Mouse (Mus musculus) limb, embryonic 13.5 days (tissue): ENCODE results near the gene Ebf1. TPM values are rescaled to one million over a fixed set of nuclear protein-coding genes. Genes with fewer than 3 reads are reported as not detected.
A peak's percentile ranks its signal among the peaks of the same experiment; 100 is the strongest.

Source experiments
- ATAC-seq: fragments of 200-750 bp; cut with Nextera tagmentation; 2 replicates; pipeline ENCODE4 v1.8.0; 2017; ENCODE audit warnings: low read depth, moderate number of reproducible peaks, moderate TSS enrichment; ENCODE audit not compliant: low FRiP score
- H3K27ac ChIP-seq: fragments of 300-500 bp; sonication (generic); 2 replicates; pipeline ENCODE4 v1.5.1; 2015; ENCODE audit warnings: inconsistent platforms, mild to moderate bottlenecking, moderate library complexity
- H3K27me3 ChIP-seq: fragments of 300-500 bp; sonication (generic); 2 replicates; pipeline ENCODE4 v1.6.1; 2015; ENCODE audit warnings: mild to moderate bottlenecking, inconsistent platforms
- H3K36me3 ChIP-seq: fragments of 300-500 bp; sonication (generic); 2 replicates; pipeline ENCODE4 v1.6.1; 2015; ENCODE audit warnings: inconsistent platforms, mild to moderate bottlenecking, moderate library complexity
- H3K4me1 ChIP-seq: fragments of 300-500 bp; sonication (generic); 2 replicates; pipeline ENCODE4 v1.6.1; 2015; ENCODE audit warnings: inconsistent platforms
- H3K4me2 ChIP-seq: fragments of 300-500 bp; sonication (generic); replicated peaks from 2 replicates; pipeline ENCODE4 v1.6.1; 2015; ENCODE audit warnings: inconsistent platforms, mild to moderate bottlenecking, moderate library complexity
- H3K4me3 ChIP-seq: fragments of 300-500 bp; sonication (generic); 2 replicates; pipeline ENCODE4 v1.5.1; 2015; ENCODE audit warnings: moderate library complexity, mild to moderate bottlenecking, inconsistent platforms
- H3K9ac ChIP-seq: fragments of 300-500 bp; sonication (generic); 2 replicates; pipeline ENCODE4 v1.6.1; 2015; ENCODE audit warnings: mild to moderate bottlenecking, inconsistent platforms
- H3K9me3 ChIP-seq: fragments of 300-500 bp; sonication (generic); 2 replicates; pipeline ENCODE4 v1.6.1; 2016; ENCODE audit warnings: inconsistent platforms
- WGBS: fragments of 180-500 bp; shearing (Covaris S2); methylation state at CpG from one replicate; pipeline ENCODE4 v1.1.7; 2015; 5-methylcytosine and 5-hydroxymethylcytosine counted together
- polyA plus RNA-seq: library from polyadenylated mRNA; unstranded; fragments of >200 nt; fragmentation: Nextera tagmentation; extraction: Ambion mirVana; gene quantifications from 2 replicates; pipeline ENCODE4 v1.2.1, GENCODE M21; 2015

Gene Ebf1
- polyA plus RNA-seq, 1 experiment from 2014 or later, result 103 TPM

DNA sequence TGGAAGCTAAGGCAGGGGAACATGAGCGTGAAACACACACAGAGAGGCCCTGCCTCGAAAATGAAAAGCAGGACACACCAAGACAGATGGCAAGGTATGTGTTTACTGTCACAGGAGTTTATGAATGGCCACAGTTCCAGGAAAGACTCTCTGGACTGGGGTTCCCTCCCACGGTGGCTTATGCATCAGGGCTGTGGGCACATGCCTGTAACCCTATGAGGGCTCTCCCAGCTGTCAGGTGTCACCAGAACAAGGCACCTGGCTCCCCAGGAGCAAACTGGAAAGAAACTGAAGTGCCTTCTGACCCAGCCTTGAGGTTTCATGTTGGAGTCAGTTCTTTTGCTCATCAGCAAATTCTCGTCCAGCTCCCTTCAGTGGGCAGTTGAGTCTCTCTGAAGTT is 141.7 kb downstream of the Ebf1 start:
- H3K27ac ChIP-seq, result no peak overlapping the region
- 72% methylated on average over 4 of the region's 4 CpGs for whole genome bisulfite sequencing
- no peak overlapping the region for H3K9ac ChIP-seq
- H3K4me1 ChIP-seq, result peaks cover 23% of the 10 kb centered on the region
- H3K36me3 ChIP-seq, result no peaks in the 10 kb centered on the region
- H3K4me2 ChIP-seq, result no peak overlapping the region
- H3K27me3 ChIP-seq, result no peaks in the 10 kb centered on the region
- ATAC-seq, result no peak
- no peak overlapping the region for H3K4me3 ChIP-seq
- H3K9me3 ChIP-seq, result no peaks in the 10 kb centered on the region

DNA sequence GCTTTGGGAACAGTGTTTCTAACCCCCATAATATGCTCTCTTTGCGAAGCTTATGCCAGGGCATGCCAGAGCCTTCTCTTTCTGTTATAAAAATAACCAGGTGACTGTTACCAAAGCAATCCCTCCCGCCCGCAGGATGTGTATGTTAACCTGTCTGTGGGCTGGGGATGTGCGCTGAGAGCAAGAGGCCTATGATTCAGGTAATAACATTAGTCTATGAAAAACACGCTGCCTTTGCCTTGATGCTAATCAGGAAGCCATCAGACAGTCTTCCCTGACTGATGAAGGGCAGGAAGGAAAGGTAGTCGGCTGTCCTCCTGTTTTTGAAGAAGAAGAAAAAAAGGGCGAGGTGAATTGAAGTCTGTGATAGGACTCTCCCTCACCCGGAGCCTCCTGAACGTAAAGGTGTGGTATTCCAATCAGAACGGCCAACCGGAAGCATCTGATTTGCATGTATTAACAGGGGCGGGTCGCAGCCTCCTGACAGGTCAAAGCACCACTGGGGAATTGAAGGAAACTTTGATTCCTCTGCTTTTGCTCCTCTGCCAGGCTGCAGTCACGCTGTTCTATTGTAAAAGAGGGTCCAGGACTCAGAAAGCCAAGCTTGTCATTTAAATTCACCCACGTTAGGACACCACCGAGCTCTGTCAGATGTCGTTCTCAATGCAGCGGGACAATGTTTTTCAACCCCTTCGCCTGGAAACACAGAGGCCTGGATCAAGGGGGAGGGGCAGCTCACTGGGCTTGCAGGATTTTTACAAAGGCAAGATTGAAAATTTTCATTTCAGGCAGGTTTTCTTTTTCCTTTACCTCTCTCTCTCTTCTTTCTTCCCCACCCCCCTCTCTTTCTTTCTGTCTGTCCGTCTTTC is 144.2 kb downstream of the Ebf1 start:
- no peak for ATAC-seq
- 14% methylated on average over 20 of the region's 20 CpGs for WGBS
- no peaks in the 10 kb centered on the region for H3K9me3 ChIP-seq
- peak overlapping the region; percentile 31 for H3K4me2 ChIP-seq
- H3K36me3 ChIP-seq, result no peaks in the 10 kb centered on the region
- H3K27ac ChIP-seq, result no peak overlapping the region; the same call in 1 of the 2 replicates
- H3K27me3 ChIP-seq, result no peaks in the 10 kb centered on the region
- no peak overlapping the region; the same call in 1 of the 2 replicates for H3K9ac ChIP-seq
- H3K4me3 ChIP-seq, result no peak overlapping the region
- H3K4me1 ChIP-seq, result peaks cover 25% of the 10 kb centered on the region

GRCm38 (mm10) chr11:44763992-44764835 is 147.1 kb downstream of the Ebf1 start:
- H3K27me3 ChIP-seq, result no peaks in the 10 kb centered on the region
- no peak overlapping the region for H3K9ac ChIP-seq
- H3K4me2 ChIP-seq, result no peak overlapping the region
- H3K9me3 ChIP-seq, result no peaks in the 10 kb centered on the region
- 72% methylated on average over 7 of the region's 7 CpGs for WGBS
- H3K4me1 ChIP-seq, result peaks cover 21% of the 10 kb centered on the region
- H3K36me3 ChIP-seq, result no peaks in the 10 kb centered on the region
- no peak overlapping the region for H3K27ac ChIP-seq
- no peak for ATAC-seq
- H3K4me3 ChIP-seq, result no peak overlapping the region

DNA sequence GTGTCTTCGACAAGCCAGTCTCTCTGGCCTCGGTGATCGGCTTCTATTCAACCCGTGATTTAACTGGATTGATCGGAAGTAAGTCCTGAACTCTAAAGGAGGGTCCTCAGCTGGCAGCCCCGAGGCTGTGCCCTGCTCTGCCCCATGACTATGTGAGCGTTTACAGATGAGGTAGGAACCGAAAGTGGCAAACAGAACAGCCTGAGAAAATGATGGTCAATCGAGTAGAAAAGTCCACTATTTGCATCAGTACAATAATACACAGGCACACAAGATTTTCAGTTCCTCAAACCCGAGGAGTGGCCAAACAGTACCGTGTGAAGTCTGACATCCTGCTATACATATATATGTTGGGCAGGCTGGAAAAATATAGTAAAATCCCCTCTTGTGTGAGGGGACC is 147.9 kb downstream of the Ebf1 start:
- no peaks in the 10 kb centered on the region for H3K9me3 ChIP-seq
- peaks cover 21% of the 10 kb centered on the region for H3K4me1 ChIP-seq
- no peaks in the 10 kb centered on the region for H3K27me3 ChIP-seq
- no peaks in the 10 kb centered on the region for H3K36me3 ChIP-seq
- no peak overlapping the region for H3K4me3 ChIP-seq
- no peak overlapping the region for H3K9ac ChIP-seq
- no peak overlapping the region for H3K4me2 ChIP-seq
- no peak overlapping the region for H3K27ac ChIP-seq
- ATAC-seq, result no peak
- 83% methylated on average over 11 of the region's 11 CpGs for WGBS

- no peaks in the 10 kb centered on the region for H3K9me3 ChIP-seq
- H3K27ac ChIP-seq, result no peak overlapping the region
- H3K4me2 ChIP-seq, result no peak overlapping the region
- H3K9ac ChIP-seq, result no peak overlapping the region
- H3K36me3 ChIP-seq, result no peaks in the 10 kb centered on the region
- peaks cover 25% of the 10 kb centered on the region for H3K4me1 ChIP-seq
- H3K27me3 ChIP-seq, result no peaks in the 10 kb centered on the region
- ATAC-seq, result no peak; the same call in 1 of the 2 replicates
- H3K4me3 ChIP-seq, result no peak overlapping the region
- 15% methylated on average over 5 of the region's 5 CpGs for WGBS
Measured at GRCm38 (mm10) chr11:44766246-44766645, 149.1 kb downstream of the Ebf1 start.

GRCm38 (mm10) chr11:44767322-44767721 is 150.2 kb downstream of the Ebf1 start:
- Histone ChIP-seq H3K9ac (no peak overlapping the region), H3K27ac (no peak overlapping the region), H3K9me3 (no peaks in the 10 kb centered on the region), H3K36me3 (no peaks in the 10 kb centered on the region), H3K4me2 (no peak overlapping the region), H3K4me3 (no peak overlapping the region), H3K4me1 (peaks cover 15% of the 10 kb centered on the region), H3K27me3 (no peaks in the 10 kb centered on the region)
- 10% methylated on average over 3 of the region's 3 CpGs for WGBS
- no peak for ATAC-seq

- no peak overlapping the region for H3K4me3 ChIP-seq
- ATAC-seq, result no peak
- peaks cover 15% of the 10 kb centered on the region for H3K4me1 ChIP-seq
- WGBS, result 71% methylated on average over 5 of the region's 5 CpGs
- H3K9ac ChIP-seq, result no peak overlapping the region
- no peak overlapping the region for H3K4me2 ChIP-seq
- H3K9me3 ChIP-seq, result no peaks in the 10 kb centered on the region
- no peaks in the 10 kb centered on the region for H3K36me3 ChIP-seq
- H3K27me3 ChIP-seq, result no peaks in the 10 kb centered on the region
- no peak overlapping the region for H3K27ac ChIP-seq
Measured at GRCm38 (mm10) chr11:44768346-44768745, 151.2 kb downstream of the Ebf1 start.

DNA sequence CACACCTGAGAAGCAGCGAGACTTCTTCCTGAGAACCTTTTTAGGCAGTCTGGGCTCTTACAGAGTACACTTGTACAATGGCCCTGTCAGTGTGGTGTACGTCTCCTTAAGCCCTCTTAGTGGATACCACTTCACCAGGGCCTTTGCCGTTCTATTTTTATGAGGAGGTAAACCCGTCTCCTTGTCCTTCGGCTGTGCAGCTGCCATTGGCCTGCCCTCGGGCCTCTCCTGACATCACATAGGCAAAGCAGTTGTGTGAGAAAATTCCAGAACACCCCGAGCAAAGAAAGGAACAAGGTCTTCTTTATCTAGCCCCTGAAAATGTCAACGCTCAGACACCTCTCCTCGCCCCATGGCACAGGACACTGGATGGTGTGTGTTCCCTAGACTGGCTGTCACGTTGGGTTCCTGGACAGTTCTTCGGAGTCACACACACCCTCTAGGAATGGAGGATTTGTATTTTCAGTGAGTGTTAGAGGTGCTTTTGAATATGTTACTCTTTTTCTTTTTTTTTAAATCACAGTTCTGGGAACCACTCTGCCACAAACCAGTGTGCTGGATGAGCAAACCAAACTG is 154.0 kb downstream of the Ebf1 start:
- Histone ChIP-seq H3K9me3 (no peaks in the 10 kb centered on the region), H3K9ac (no peak overlapping the region), H3K36me3 (no peaks in the 10 kb centered on the region), H3K4me3 (no peak overlapping the region), H3K27ac (no peak overlapping the region), H3K4me1 (peaks cover 8% of the 10 kb centered on the region), H3K27me3 (no peaks in the 10 kb centered on the region), H3K4me2 (no peak overlapping the region)
- 62% methylated on average over 11 of the region's 11 CpGs for WGBS
- no peak for ATAC-seq

GRCm38 (mm10) chr11:44774411-44774810 is 157.3 kb downstream of the Ebf1 start:
- Histone ChIP-seq H3K9me3 (no peaks in the 10 kb centered on the region), H3K9ac (no peak overlapping the region), H3K27ac (no peak overlapping the region), H3K4me1 (peaks cover 13% of the 10 kb centered on the region), H3K27me3 (no peaks in the 10 kb centered on the region), H3K36me3 (no peaks in the 10 kb centered on the region), H3K4me3 (no peak overlapping the region), H3K4me2 (no peak overlapping the region)
- ATAC-seq, result no peak
- 74% methylated on average over 3 of the region's 3 CpGs for WGBS

DNA sequence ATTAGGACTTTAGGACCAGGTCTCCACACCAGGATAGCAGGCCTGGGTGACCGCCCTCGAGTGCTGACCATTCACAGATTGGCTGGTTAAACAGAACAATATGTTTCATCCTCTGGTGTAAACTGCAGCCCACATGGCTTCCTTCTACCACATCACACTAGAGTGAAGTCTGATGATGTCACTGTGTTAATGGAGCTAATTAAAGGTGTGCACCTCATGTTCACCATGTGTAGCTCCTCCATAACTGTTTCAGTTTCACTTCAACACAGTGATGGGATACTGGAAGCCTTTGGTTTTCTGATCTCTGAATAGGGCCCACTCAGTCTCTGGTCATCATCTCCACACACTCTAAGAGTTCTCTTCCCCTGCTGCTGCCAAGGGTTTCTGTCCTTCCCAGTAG is 158.4 kb downstream of the Ebf1 start:
- no peak overlapping the region for H3K4me2 ChIP-seq
- no peak for ATAC-seq
- no peak overlapping the region for H3K9ac ChIP-seq
- H3K4me1 ChIP-seq, result peaks cover 11% of the 10 kb centered on the region
- no peak overlapping the region for H3K27ac ChIP-seq
- WGBS, result 49% methylated on average over 2 of the region's 2 CpGs
- H3K4me3 ChIP-seq, result no peak overlapping the region
- no peaks in the 10 kb centered on the region for H3K9me3 ChIP-seq
- H3K27me3 ChIP-seq, result no peaks in the 10 kb centered on the region
- H3K36me3 ChIP-seq, result no peaks in the 10 kb centered on the region

- H3K4me2 ChIP-seq, result no peak overlapping the region
- 78% methylated on average over 1 of the region's 2 CpGs for WGBS
- no peaks in the 10 kb centered on the region for H3K9me3 ChIP-seq
- no peak for ATAC-seq
- H3K4me3 ChIP-seq, result no peak overlapping the region
- H3K9ac ChIP-seq, result no peak overlapping the region
- no peaks in the 10 kb centered on the region for H3K27me3 ChIP-seq
- H3K27ac ChIP-seq, result no peak overlapping the region
- no peaks in the 10 kb centered on the region for H3K36me3 ChIP-seq
- peaks cover 5% of the 10 kb centered on the region; the same call in 1 of the 2 replicates for H3K4me1 ChIP-seq
Measured at GRCm38 (mm10) chr11:44776556-44776955, 159.4 kb downstream of the Ebf1 start.
